In the genomic region with DNA sequence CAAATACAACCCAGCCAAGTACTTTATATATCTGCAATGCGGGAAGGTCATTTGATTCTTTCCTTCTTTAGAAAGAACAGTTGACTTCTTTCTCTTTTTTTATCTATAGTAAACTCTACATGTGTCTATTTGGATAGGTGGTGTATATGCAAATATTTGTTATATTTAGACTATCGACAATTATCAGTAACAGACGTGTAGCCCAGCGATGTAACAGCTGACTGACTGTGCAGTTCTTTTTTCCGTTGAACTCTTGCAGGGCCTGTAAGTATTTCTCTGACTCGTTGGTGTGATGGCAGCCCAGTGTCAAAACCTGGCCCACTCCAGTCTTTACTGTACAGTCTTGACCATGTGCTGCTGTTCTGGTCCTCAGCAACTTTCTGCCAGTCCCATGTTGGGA, we compare ENCODE assay signal across 34 mouse cellular contexts.
"Had no signal": no experiment of that assay in that cellular context is flagged by ENCODE, and none has a peak within 500 bp of the region (broad histone marks: within the 10 kb centered on the region; RNA-seq: fewer than 3 reads in every experiment).

No protein-coding gene starts in this region.

- H3K27me3 ChIP-seq: heart, embryonic 12.5 days; heart, embryonic 13.5 days; heart, embryonic 15.5 days; hindbrain, embryonic 12.5 days; hindbrain, embryonic 13.5 days; hindbrain, embryonic 15.5 days; intestine, embryonic 15.5 days; kidney, embryonic 15.5 days had no signal

- H3K4me2 ChIP-seq: heart, embryonic 11.5 days; heart, embryonic 12.5 days; heart, embryonic 13.5 days; heart, embryonic 15.5 days; hindbrain, embryonic 12.5 days; hindbrain, embryonic 13.5 days; hindbrain, embryonic 14.5 days; hindbrain, embryonic 15.5 days; intestine, embryonic 15.5 days; kidney, embryonic 15.5 days had no signal

- H3K4me3 ChIP-seq: heart, embryonic 12.5 days; heart, embryonic 13.5 days; heart, embryonic 15.5 days; hindbrain, embryonic 10.5 days; hindbrain, embryonic 12.5 days; hindbrain, embryonic 13.5 days; hindbrain, embryonic 15.5 days; intestine, embryonic 15.5 days; kidney, embryonic 15.5 days; layer of hippocampus, adult 2 months; left cerebral cortex, adult 2 months had no signal

- DNase-seq: heart, postnatal 10 days; heart, postnatal 14 days; heart, postnatal 36 days; kidney, adult 11 months; kidney, adult 18-20 months; kidney, adult 2 months; kidney, adult 8-10 months; kidney, adult 9 months; kidney, postnatal 10 days; kidney, postnatal 14 days; kidney, postnatal 25 days; kidney, postnatal 36 days; kidney, postnatal 4 days; layer of hippocampus, adult 9-11 months; layer of hippocampus, postnatal 36 days had no signal

- H3K27ac ChIP-seq: heart, embryonic 13.5 days; heart, embryonic 15.5 days; hindbrain, embryonic 10.5 days; hindbrain, embryonic 12.5 days; hindbrain, embryonic 13.5 days; hindbrain, embryonic 14.5 days; hindbrain, embryonic 15.5 days; hindbrain, postnatal 0 days; intestine, embryonic 15.5 days; kidney, embryonic 15.5 days; kidney, postnatal 0 days; layer of hippocampus, adult 2 months; left cerebral cortex, adult 2 months had no signal

- H3K9me3 ChIP-seq: heart, embryonic 12.5 days; heart, embryonic 13.5 days; heart, embryonic 15.5 days; hindbrain, embryonic 10.5 days; hindbrain, embryonic 12.5 days; hindbrain, embryonic 13.5 days; hindbrain, embryonic 15.5 days; intestine, embryonic 15.5 days; kidney, embryonic 15.5 days had no signal

- ATAC-seq: hindbrain, embryonic 16.5 days; hindbrain, postnatal 0 days; inflammation-experienced regulatory T-cells, adult 6 months; intestine, embryonic 15.5 days; intestine, embryonic 16.5 days; intestine, postnatal 0 days had no signal

- H3K36me3 ChIP-seq: heart, embryonic 12.5 days; heart, embryonic 13.5 days; heart, embryonic 15.5 days; hindbrain, embryonic 10.5 days; hindbrain, embryonic 12.5 days; hindbrain, embryonic 13.5 days; hindbrain, embryonic 15.5 days; intestine, embryonic 15.5 days; kidney, embryonic 15.5 days had no signal

- H3K9ac ChIP-seq: heart, embryonic 12.5 days; heart, embryonic 13.5 days; heart, embryonic 15.5 days; hindbrain, embryonic 12.5 days; hindbrain, embryonic 13.5 days; hindbrain, embryonic 14.5 days; hindbrain, embryonic 15.5 days; intestine, embryonic 15.5 days; kidney, embryonic 15.5 days had no signal
